Mouse (Mus musculus): Measurements from ENCODE around the gene Acin1. TPM values are rescaled to one million over a fixed set of nuclear protein-coding genes. Genes with fewer than 3 reads are reported as not detected.

Acin1 gene
- 74.1 and 76.0 TPM in 2 replicates for polyA plus RNA-seq (2016; fragmentation: Nextera tagmentation; extraction: Ambion mirVana)

- WGBS (ENCODE audit: insufficient replicate concordance): under 1% methylated on average over 44 of the region's 44 CpGs
- Histone ChIP-seq H3K9me3 (replicated peaks) (no peaks in the 10 kb centered on the region), H3K27me3 (replicated peaks) (no peaks in the 10 kb centered on the region), H3K27ac (peak within 1 kb of the TSS; percentile 99), H3K9ac (peak within 1 kb of the TSS; percentile 88), H3K4me3 (peak within 1 kb of the TSS; percentile 81), H3K4me2 (peak within 1 kb of the TSS; percentile 82), H3K36me3 (peaks cover 56% of the 10 kb centered on the region), H3K4me1 (peaks cover 49% of the 10 kb centered on the region)
- ATAC-seq: peak; percentile 92
Observed at GRCm38 (mm10) chr14:54686522-54687143, at the start of gene Acin1. Gene Acin1, minus strand, starts transcription at chr14:54686931.

GRCm38 (mm10) chr14:54735221-54735620, 48.5 kb upstream of the Acin1 start:
- H3K4me3 ChIP-seq: no peak overlapping the region
- H3K9me3 ChIP-seq (replicated peaks): no peaks in the 10 kb centered on the region
- no peak overlapping the region for H3K9ac ChIP-seq
- 45% methylated on average over 4 of the region's 4 CpGs for WGBS (ENCODE audit: insufficient replicate concordance)
- no peaks in the 10 kb centered on the region for H3K36me3 ChIP-seq
- no peak for ATAC-seq
- no peak overlapping the region for H3K4me2 ChIP-seq
- H3K27me3 ChIP-seq (replicated peaks): peaks cover 11% of the 10 kb centered on the region
- no peak overlapping the region for H3K27ac ChIP-seq
- no peaks in the 10 kb centered on the region; the same call in 1 of the 2 replicates for H3K4me1 ChIP-seq

GRCm38 (mm10) chr14:54734004-54734403, 47.3 kb upstream of the Acin1 start:
- Histone ChIP-seq H3K36me3 (no peaks in the 10 kb centered on the region), H3K9me3 (replicated peaks) (no peaks in the 10 kb centered on the region), H3K4me1 (no peaks in the 10 kb centered on the region; the same call in 1 of the 2 replicates), H3K4me3 (no peak overlapping the region), H3K27me3 (replicated peaks) (peaks cover 11% of the 10 kb centered on the region), H3K4me2 (no peak overlapping the region), H3K27ac (no peak overlapping the region), H3K9ac (no peak overlapping the region)
- WGBS (ENCODE audit: insufficient replicate concordance): 57% methylated on average over 4 of the region's 4 CpGs
- ATAC-seq: no peak

GRCm38 (mm10) chr14:54732206-54732605, 45.5 kb upstream of the Acin1 start:
- Histone ChIP-seq H3K4me1 (no peaks in the 10 kb centered on the region; the same call in 1 of the 2 replicates), H3K9me3 (replicated peaks) (no peaks in the 10 kb centered on the region), H3K36me3 (no peaks in the 10 kb centered on the region), H3K27me3 (replicated peaks) (peaks cover 11% of the 10 kb centered on the region), H3K4me2 (no peak overlapping the region), H3K9ac (no peak overlapping the region), H3K4me3 (no peak overlapping the region), H3K27ac (no peak overlapping the region)
- WGBS (ENCODE audit: insufficient replicate concordance): 78% methylated on average over 8 of the region's 8 CpGs
- ATAC-seq: no peak

- 83% methylated on average over 6 of the region's 6 CpGs for WGBS (ENCODE audit: insufficient replicate concordance)
- no peak overlapping the region for H3K27ac ChIP-seq
- no peak overlapping the region for H3K9ac ChIP-seq
- no peak for ATAC-seq
- H3K9me3 ChIP-seq (replicated peaks): no peaks in the 10 kb centered on the region
- no peak overlapping the region for H3K4me3 ChIP-seq
- peaks cover 11% of the 10 kb centered on the region for H3K27me3 ChIP-seq (replicated peaks)
- H3K36me3 ChIP-seq: no peaks in the 10 kb centered on the region
- no peak overlapping the region for H3K4me2 ChIP-seq
- no peaks in the 10 kb centered on the region for H3K4me1 ChIP-seq
Observed at GRCm38 (mm10) chr14:54730305-54730704, 43.6 kb upstream of the Acin1 start.

- no peaks in the 10 kb centered on the region for H3K9me3 ChIP-seq (replicated peaks)
- no peaks in the 10 kb centered on the region for H3K36me3 ChIP-seq
- no peak overlapping the region for H3K4me2 ChIP-seq
- H3K9ac ChIP-seq: no peak overlapping the region
- H3K27ac ChIP-seq: no peak overlapping the region
- H3K4me1 ChIP-seq: no peaks in the 10 kb centered on the region
- 74% methylated on average over 13 of the region's 13 CpGs for WGBS (ENCODE audit: insufficient replicate concordance)
- H3K4me3 ChIP-seq: no peak overlapping the region
- peaks cover 11% of the 10 kb centered on the region for H3K27me3 ChIP-seq (replicated peaks)
- no peak for ATAC-seq
Observed at GRCm38 (mm10) chr14:54728823-54729653, 42.3 kb upstream of the Acin1 start.

GRCm38 (mm10) chr14:54727565-54727964, 40.8 kb upstream of the Acin1 start:
- Histone ChIP-seq H3K36me3 (no peaks in the 10 kb centered on the region), H3K4me3 (no peak overlapping the region), H3K4me2 (no peak overlapping the region)

GRCm38 (mm10) chr14:54724049-54724448, 37.3 kb upstream of the Acin1 start:
- Histone ChIP-seq H3K9ac (no peak overlapping the region), H3K27me3 (replicated peaks) (peaks cover 11% of the 10 kb centered on the region; the same call in 1 of the 2 replicates), H3K4me2 (no peak overlapping the region), H3K4me3 (no peak overlapping the region), H3K4me1 (0 out of 2 replicates have a peak, but pooled peaks cover 3% of the 10 kb centered on the region), H3K9me3 (replicated peaks) (no peaks in the 10 kb centered on the region), H3K36me3 (no peaks in the 10 kb centered on the region), H3K27ac (no peak overlapping the region)
- ATAC-seq: no peak
- 26% methylated on average over 6 of the region's 6 CpGs for WGBS (ENCODE audit: insufficient replicate concordance)

More at GRCm38 (mm10) chr14:54727565-54727964, 40.8 kb upstream of the Acin1 start:
- Histone ChIP-seq H3K27me3 (replicated peaks) (peaks cover 14% of the 10 kb centered on the region), H3K9me3 (replicated peaks) (no peaks in the 10 kb centered on the region), H3K4me1 (0 out of 2 replicates have a peak, but pooled peaks cover 3% of the 10 kb centered on the region), H3K27ac (no peak overlapping the region), H3K9ac (no peak overlapping the region)
- WGBS (ENCODE audit: insufficient replicate concordance): 62% methylated on average over 5 of the region's 5 CpGs
- ATAC-seq: no peak

- Histone ChIP-seq H3K27me3 (replicated peaks) (peaks cover 11% of the 10 kb centered on the region; the same call in 1 of the 2 replicates), H3K36me3 (no peaks in the 10 kb centered on the region), H3K27ac (no peak overlapping the region), H3K4me1 (0 out of 2 replicates have a peak, but pooled peaks cover 3% of the 10 kb centered on the region), H3K9me3 (replicated peaks) (no peaks in the 10 kb centered on the region), H3K4me3 (no peak overlapping the region), H3K9ac (no peak overlapping the region), H3K4me2 (no peak overlapping the region)
- WGBS (ENCODE audit: insufficient replicate concordance): 71% methylated on average over 10 of the region's 10 CpGs
- ATAC-seq: no peak
Observed at GRCm38 (mm10) chr14:54721711-54722110, 35.0 kb upstream of the Acin1 start.

GRCm38 (mm10) chr14:54720654-54721350, 34.1 kb upstream of the Acin1 start:
- Histone ChIP-seq H3K9ac (no peak overlapping the region), H3K4me2 (no peak overlapping the region), H3K9me3 (replicated peaks) (no peaks in the 10 kb centered on the region), H3K36me3 (no peaks in the 10 kb centered on the region), H3K4me3 (no peak overlapping the region), H3K27ac (no peak overlapping the region), H3K4me1 (0 out of 2 replicates have a peak, but pooled peaks cover 3% of the 10 kb centered on the region), H3K27me3 (replicated peaks) (peaks cover 11% of the 10 kb centered on the region; the same call in 1 of the 2 replicates)
- WGBS (ENCODE audit: insufficient replicate concordance): 71% methylated on average over 7 of the region's 7 CpGs
- no peak for ATAC-seq

GRCm38 (mm10) chr14:54720041-54720440, 33.3 kb upstream of the Acin1 start:
- 71% methylated on average over 11 of the region's 11 CpGs for WGBS (ENCODE audit: insufficient replicate concordance)
- Histone ChIP-seq H3K4me3 (no peak overlapping the region), H3K36me3 (no peaks in the 10 kb centered on the region), H3K27me3 (replicated peaks) (peaks cover 11% of the 10 kb centered on the region; the same call in 1 of the 2 replicates), H3K4me1 (peaks cover 4% of the 10 kb centered on the region; the same call in 1 of the 2 replicates), H3K27ac (no peak overlapping the region), H3K9ac (no peak overlapping the region), H3K4me2 (no peak overlapping the region), H3K9me3 (replicated peaks) (no peaks in the 10 kb centered on the region)
- ATAC-seq: no peak

Measured in liver, embryonic 12.5 days (tissue).